Mouse (Mus musculus) C2C12 (cell line): ENCODE data around the gene Acvr1c.

Source experiments
- CEBPB ChIP-seq: IDR thresholded peaks from one replicate; pipeline ENCODE4 v1.6.1; 2011; ENCODE audit warnings: low read depth, mild to moderate bottlenecking, control low read depth, moderate library complexity
- CTCF ChIP-seq: IDR thresholded peaks from one replicate; pipeline ENCODE4 v1.5.1; 2011; ENCODE audit not compliant: control insufficient read depth, insufficient read depth, insufficient read length
- FOSL1 ChIP-seq: IDR thresholded peaks from one replicate; pipeline ENCODE4 v1.8.0; 2011; ENCODE audit warnings: mild to moderate bottlenecking, low read length; ENCODE audit not compliant: poor library complexity, insufficient read depth, severe bottlenecking
- MAX ChIP-seq: IDR thresholded peaks from one replicate; pipeline ENCODE4 v1.6.1; 2011; ENCODE audit warnings: mild to moderate bottlenecking, control low read depth
- MYOD1 ChIP-seq: IDR thresholded peaks from one replicate; pipeline ENCODE4 v1.6.1; 2011; ENCODE audit warnings: low read depth; ENCODE audit not compliant: control insufficient read depth, insufficient read length
- USF1 ChIP-seq: IDR thresholded peaks from one replicate; pipeline ENCODE4 v1.6.1; 2011; ENCODE audit warnings: low read depth, mild to moderate bottlenecking, control low read depth, moderate library complexity

GRCm38 (mm10) chr2:58357414-58358131, at the start of gene Acvr1c:
- TF ChIP-seq MYOD1 (no peak), CTCF (no peak), USF1 (no peak), CEBPB (no peak), MAX (no peak), FOSL1 (no peak)
